Mouse (Mus musculus) embryo, embryonic 11 days (tissue): ENCODE measurements around the gene Npw.

Experiments
- DNase-seq: peaks from one replicate; pipeline ENCODE4 v3.0.0-alpha.2; 2015

Gene Npw

DNA sequence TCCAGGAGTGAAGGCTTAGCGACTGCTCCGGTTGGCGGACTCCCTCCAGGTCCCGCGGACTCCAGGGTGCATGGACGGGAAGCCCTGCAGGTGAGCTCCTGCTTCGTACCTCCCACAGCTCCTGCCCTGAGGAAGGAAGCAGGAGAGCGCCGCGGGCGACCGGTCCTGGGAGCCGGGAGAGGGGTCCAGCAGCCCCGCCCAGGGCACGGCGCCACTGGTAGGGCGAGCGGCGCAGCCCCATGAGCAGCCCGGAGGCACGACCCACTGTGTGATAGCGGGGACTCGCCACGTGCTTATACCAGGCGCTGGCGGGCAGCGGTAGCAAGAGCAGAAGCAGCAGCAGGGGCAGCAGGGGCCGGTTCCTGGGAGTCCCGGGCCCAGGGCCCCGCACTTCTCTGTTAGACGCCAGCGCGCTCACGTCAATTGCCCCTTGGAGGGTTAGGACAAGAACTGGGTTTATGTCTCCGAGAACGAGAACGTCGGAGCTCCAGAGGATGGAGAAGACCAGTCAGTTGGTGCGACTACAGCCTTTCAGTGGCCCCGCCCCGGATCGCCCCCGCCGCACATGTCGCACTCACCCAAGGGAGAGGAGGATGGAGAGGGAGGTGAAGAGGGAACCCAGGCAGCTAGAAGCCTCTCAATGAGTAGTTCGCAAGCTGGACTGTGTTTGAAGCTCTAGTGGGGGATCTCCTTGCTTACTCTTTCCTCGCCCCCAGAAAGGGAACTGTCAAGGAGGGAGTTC, at the start of gene Npw:
TSS of gene Npw (minus strand) at position 441 of the 742 bp plus-strand sequence.
- peak; percentile 57 for DNase-seq

DNA sequence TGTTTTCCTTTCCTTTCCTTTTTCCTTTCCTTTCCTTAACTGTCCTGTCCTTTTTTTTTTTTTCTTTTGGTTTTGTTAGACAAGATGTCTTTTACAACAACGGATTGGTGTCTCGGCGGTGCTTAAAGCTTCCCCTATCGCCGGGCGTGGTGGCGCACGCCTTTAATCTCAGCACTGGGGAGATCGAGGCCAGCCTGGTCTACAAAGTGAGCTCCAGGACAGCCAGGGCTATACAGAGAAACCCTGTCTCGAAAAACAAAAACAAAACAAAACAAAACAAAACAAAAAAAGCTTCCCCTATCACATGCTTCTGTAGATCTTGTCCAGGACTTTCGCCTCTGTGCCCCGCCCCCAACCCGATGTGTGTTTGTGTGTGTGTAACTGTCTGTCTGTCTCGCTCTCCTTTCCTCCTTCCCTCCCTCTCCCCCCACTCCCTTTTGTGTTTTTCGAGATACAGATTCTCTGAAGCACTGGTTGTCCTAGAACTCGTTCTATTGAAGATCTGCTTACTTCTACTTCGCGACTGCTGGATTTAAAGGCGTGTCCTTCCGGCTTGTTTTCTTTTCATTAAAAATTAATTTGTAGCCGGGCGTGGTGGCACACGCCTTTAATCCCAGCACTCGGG, 49.7 kb upstream of the Npw start:
- DNase-seq = peak; percentile 41

- DNase-seq = peak; percentile 97
These were observed 48.9 kb upstream of the Npw start, which contains the start of gene Tbl3 for GRCm38 (mm10) chr17:24706982-24707800. Tbl3 (minus strand) TSS chr17:24707660.

GRCm38 (mm10) chr17:24705821-24706220, 47.6 kb upstream of the Npw start:
- DNase-seq = no peak

DNA sequence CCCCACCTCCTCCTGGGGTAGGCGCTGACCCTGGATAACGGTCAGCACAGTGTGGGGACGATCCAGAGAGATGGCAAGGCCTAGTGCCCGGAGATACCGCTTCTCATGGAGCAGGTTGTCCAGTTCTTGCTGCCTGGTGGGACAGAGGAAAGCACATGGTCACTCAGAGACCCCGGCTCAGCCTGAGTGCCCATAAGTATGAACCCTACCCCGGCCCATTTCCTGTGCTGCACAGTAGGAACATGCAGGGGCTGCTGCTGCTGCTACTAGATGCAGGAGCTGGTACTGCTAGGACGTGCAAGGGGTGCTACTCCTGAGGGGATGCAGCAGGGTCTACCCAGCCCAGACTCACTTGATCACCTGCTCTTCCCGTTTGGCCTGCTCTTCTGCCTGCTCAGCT, 43.0 kb upstream of the Npw start:
- DNase-seq = no peak

GRCm38 (mm10) chr17:24699473-24699872, 41.2 kb upstream of the Npw start:
- no peak for DNase-seq

GRCm38 (mm10) chr17:24698715-24699114, 40.5 kb upstream of the Npw start:
- no peak for DNase-seq

DNA sequence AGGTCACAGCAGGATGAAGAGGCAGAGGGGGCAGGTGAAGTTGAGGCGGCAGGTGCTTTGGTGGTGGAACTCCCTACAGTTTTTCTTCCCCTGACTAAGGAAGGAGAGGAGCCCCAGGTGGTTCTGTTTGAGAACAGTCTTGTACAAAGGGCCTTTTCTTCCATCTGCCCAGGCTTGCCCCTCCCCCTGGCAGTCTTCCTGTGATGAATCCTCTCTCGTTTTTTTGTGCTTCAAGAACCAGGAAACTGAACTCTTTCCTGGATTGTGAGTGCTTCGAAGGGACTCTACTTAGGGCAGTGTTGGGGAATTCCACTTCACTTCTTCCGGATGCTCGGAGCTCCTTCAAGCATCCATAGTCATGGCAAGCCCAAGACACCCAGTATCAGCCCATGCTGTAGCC, 39.7 kb upstream of the Npw start:
- DNase-seq = peak; percentile 41

- DNase-seq = peak; percentile 94
These were observed 37.9 kb upstream of the Npw start, which contains the start of the genes Gfer and Noxo1 for GRCm38 (mm10) chr17:24696011-24696697. Gfer (minus strand) TSS chr17:24696156. Noxo1 (plus strand) TSS chr17:24696234.

- no peak for DNase-seq
These were observed 37.2 kb upstream of the Npw start for GRCm38 (mm10) chr17:24695326-24696010.

GRCm38 (mm10) chr17:24692385-24692784, 34.1 kb upstream of the Npw start:
- no peak for DNase-seq

DNA sequence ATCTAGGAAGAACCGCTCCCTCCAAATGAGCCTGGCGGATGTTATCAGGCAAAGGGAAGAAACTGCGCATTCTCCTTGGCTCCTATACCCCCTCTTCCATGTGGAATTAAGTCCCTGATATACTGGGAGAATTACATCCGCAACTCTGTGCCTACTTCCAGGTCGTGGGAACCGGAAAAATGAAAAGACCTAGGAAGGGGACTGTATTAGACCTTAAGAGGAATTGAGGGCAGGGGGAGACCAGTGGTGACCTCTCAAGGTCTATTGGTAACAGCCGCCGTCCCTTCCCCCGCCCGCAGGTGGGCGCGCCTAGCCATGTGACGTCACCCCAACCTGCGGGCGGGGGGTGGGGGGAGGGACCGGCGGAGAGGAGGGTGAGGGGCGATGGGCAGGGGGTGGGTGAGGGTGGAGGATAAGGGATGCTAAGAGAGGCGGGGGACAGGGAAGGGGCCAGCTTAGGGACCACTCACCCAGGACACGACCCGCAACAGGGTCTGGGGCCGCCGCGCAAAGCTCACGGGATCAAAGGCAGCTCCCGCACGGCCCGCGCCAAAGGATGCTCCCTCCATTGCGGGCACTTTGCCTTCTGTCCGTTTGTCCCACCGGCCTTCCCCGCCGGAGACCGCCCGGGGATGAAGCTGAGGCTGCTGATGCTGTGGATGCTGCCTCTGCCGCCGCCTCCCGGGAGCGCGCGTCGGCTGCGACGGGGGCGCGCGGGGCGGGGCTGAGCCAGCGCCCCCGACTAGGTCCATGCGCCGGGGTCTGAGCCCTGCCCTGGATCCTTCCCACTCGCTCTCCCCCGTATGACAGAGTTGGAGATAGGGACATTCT, 31.2 kb upstream of the Npw start, which contains the start of gene Syngr3:
TSS of gene Syngr3 (minus strand) at position 705 of the 831 bp plus-strand sequence.
- peak; percentile 60 for DNase-seq

- no peak for DNase-seq
These were observed 29.3 kb upstream of the Npw start for GRCm38 (mm10) chr17:24687599-24687998.

DNA sequence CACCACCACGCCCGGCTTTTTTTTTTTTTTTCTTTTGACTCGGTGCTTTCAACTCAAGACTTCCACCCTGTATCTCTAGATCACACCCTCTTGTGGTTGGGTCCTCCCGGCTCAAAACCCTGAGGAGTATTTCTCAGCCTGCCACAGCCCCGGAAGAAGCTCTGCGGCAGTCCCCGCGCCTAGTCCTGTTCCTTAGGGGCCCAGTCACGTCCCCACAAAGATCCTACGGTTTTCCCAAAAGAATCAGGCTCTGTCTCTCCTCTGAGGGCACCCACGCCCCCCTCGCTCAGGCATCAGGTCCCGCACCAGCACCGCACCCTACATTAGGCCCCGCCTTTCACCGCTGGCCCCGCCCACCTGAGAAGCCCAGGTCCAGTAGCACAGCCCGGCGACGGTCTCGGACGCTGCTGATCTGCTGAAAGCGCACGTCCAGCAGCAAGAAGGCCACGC, 28.9 kb upstream of the Npw start:
- peak; percentile 63 for DNase-seq

DNA sequence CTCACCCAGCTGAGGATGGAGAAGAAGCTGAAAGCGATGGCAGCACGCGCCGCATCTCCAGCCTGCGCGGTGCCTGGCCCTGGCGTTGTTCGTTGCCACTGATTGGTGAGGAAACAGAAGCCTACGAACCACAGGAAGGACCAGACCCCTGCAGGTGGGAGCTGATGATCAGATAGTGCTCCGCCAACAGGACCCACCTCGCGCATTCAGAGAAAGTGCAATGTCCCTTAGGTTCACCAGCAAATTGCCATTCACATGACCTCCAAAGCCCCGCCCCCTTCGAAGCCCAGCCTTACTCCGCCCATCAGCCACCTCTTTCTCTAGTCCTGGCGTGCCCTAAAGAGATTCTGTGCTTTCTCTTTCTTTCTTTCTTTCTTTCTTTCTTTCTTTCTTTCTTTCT, 28.3 kb upstream of the Npw start:
- DNase-seq = peak; percentile 72

DNA sequence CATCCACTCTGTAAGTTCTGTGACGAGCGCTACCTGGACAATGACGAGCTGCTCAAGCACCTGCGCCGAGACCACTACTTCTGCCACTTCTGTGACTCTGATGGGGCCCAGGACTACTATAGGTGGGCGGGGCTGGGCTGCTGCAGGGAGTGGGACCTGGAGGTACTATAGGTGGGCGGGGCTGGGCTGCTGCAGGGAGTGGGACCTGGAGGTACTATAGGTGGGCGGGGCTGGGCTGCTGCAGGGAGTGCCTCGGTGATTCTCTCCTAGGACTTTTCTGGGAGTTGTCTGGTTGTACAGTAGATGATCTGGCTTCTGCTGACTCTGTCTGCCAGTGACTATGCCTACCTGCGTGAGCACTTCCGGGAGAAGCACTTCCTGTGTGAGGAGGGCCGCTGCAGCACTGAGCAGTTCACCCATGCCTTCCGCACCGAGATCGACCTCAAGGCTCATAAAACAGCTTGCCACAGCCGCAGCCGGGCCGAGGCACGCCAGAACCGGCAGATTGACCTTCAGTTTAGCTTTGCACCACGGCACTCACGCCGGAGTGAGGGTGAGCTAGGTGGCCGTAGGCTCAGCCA, 19.3 kb upstream of the Npw start:
- no peak for DNase-seq

- DNase-seq = no peak
These were observed 18.6 kb upstream of the Npw start for GRCm38 (mm10) chr17:24676877-24677276.

DNA sequence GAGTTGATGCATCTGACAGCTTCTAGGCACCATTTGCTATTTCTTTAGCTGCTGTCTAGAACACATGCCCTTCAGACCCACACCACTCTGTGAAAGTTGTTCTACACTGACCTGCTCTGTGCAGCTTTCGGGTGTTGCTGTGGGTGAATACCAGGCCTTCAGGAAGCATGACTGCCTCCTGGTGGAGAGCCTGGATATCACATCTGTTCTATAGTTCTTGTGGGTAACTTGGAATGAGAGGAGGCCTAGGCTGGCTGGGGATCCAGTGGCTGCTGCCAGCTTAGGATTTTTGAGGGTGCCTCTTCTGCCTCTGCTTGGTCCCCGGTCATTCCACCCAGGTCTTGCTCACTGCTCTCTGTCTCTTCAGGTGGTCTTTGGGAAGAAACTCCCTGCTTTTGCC, 17.9 kb upstream of the Npw start:
- peak; percentile 70 for DNase-seq

- no peak for DNase-seq
These were observed 16.0 kb upstream of the Npw start for GRCm38 (mm10) chr17:24674277-24674676.

GRCm38 (mm10) chr17:24672141-24672540, 13.9 kb upstream of the Npw start:
- no peak for DNase-seq

GRCm38 (mm10) chr17:24671346-24671745, 13.1 kb upstream of the Npw start:
- DNase-seq = no peak
